Mouse (Mus musculus): Measurements from ENCODE around the gene Nrp2. TPM values are rescaled to one million over a fixed set of nuclear protein-coding genes. Genes with fewer than 3 reads are reported as not detected.

Nrp2 gene
- total and polyA plus RNA-seq, 2 experiments from 2014 or later = 31.6 to 120 TPM

GRCm38 (mm10) chr1:62829690-62830417 lies 126.8 kb downstream of the Nrp2 start:
- H3K9ac ChIP-seq = no peak overlapping the region
- H3K4me3 ChIP-seq (ENCODE audit: low read depth, low read length) = no peak overlapping the region
- TF ChIP-seq CTCF (IDR thresholded peaks at IDR 0.05; ENCODE audit: low read depth) = no peak
- H3K4me2 ChIP-seq (ENCODE audit: low read depth) = no peak overlapping the region
- no peak for ATAC-seq
- H3K27me3 ChIP-seq (ENCODE audit: insufficient read depth, low read length) = no peaks in the 10 kb centered on the region
- 66% methylated on average over 4 of the region's 4 CpGs for WGBS
- 0 out of 2 replicates have a peak, but pooled peaks cover 3% of the 10 kb centered on the region for H3K4me1 ChIP-seq (ENCODE audit: insufficient read depth)
- no peak overlapping the region for H3K27ac ChIP-seq (ENCODE audit: low read depth, low read length)
- no peaks in the 10 kb centered on the region for H3K36me3 ChIP-seq (ENCODE audit: insufficient read depth)
- H3K9me3 ChIP-seq (ENCODE audit: low read length) = 0 out of 2 replicates have a peak, but pooled peaks cover 7% of the 10 kb centered on the region
- no peak for DNase-seq

- Histone ChIP-seq H3K27me3 (ENCODE audit: insufficient read depth, low read length) (no peaks in the 10 kb centered on the region), H3K4me2 (ENCODE audit: low read depth) (no peak overlapping the region), H3K4me3 (ENCODE audit: low read depth, low read length) (no peak overlapping the region), H3K36me3 (ENCODE audit: insufficient read depth) (no peaks in the 10 kb centered on the region), H3K4me1 (ENCODE audit: insufficient read depth) (0 out of 2 replicates have a peak, but pooled peaks cover 3% of the 10 kb centered on the region), H3K9ac (no peak overlapping the region), H3K27ac (ENCODE audit: low read depth, low read length) (no peak overlapping the region), H3K9me3 (ENCODE audit: low read length) (0 out of 2 replicates have a peak, but pooled peaks cover 7% of the 10 kb centered on the region)
- WGBS = 74% methylated on average over 7 of the region's 7 CpGs
- ATAC-seq = no peak
- no peak for TF ChIP-seq CTCF (IDR thresholded peaks at IDR 0.05; ENCODE audit: low read depth)
- no peak for DNase-seq
Measured at GRCm38 (mm10) chr1:62830418-62830769, 127.3 kb downstream of the Nrp2 start.

GRCm38 (mm10) chr1:62831725-62832455 lies 128.8 kb downstream of the Nrp2 start:
- no peaks in the 10 kb centered on the region for H3K36me3 ChIP-seq (ENCODE audit: insufficient read depth)

GRCm38 (mm10) chr1:62833356-62833755 lies 130.3 kb downstream of the Nrp2 start:
- Histone ChIP-seq H3K4me1 (ENCODE audit: insufficient read depth) (no peaks in the 10 kb centered on the region), H3K4me3 (ENCODE audit: low read depth, low read length) (no peak overlapping the region), H3K27me3 (ENCODE audit: insufficient read depth, low read length) (no peaks in the 10 kb centered on the region), H3K9me3 (ENCODE audit: low read length) (0 out of 2 replicates have a peak, but pooled peaks cover 7% of the 10 kb centered on the region), H3K4me2 (ENCODE audit: low read depth) (no peak overlapping the region), H3K36me3 (ENCODE audit: insufficient read depth) (no peaks in the 10 kb centered on the region), H3K27ac (ENCODE audit: low read depth, low read length) (no peak overlapping the region), H3K9ac (no peak overlapping the region)
- no peak for ATAC-seq
- no peak for DNase-seq
- WGBS = 96% methylated on average over 1 of the region's 1 CpGs
- no peak for TF ChIP-seq CTCF (IDR thresholded peaks at IDR 0.05; ENCODE audit: low read depth)

More at GRCm38 (mm10) chr1:62831725-62832455, 128.8 kb downstream of the Nrp2 start:
- H3K4me1 ChIP-seq (ENCODE audit: insufficient read depth) = 0 out of 2 replicates have a peak, but pooled peaks cover 3% of the 10 kb centered on the region
- DNase-seq (no peak), ATAC-seq (no peak)
- H3K9ac ChIP-seq = no peak overlapping the region
- H3K9me3 ChIP-seq (ENCODE audit: low read length) = 0 out of 2 replicates have a peak, but pooled peaks cover 7% of the 10 kb centered on the region
- H3K27me3 ChIP-seq (ENCODE audit: insufficient read depth, low read length) = no peaks in the 10 kb centered on the region
- no peak overlapping the region for H3K4me3 ChIP-seq (ENCODE audit: low read depth, low read length)
- no peak overlapping the region for H3K4me2 ChIP-seq (ENCODE audit: low read depth)
- H3K27ac ChIP-seq (ENCODE audit: low read depth, low read length) = no peak overlapping the region
- 85% methylated on average over 6 of the region's 6 CpGs for WGBS
- no peak for TF ChIP-seq CTCF (IDR thresholded peaks at IDR 0.05; ENCODE audit: low read depth)

GRCm38 (mm10) chr1:62834443-62835185 lies 131.5 kb downstream of the Nrp2 start:
- no peak overlapping the region for H3K9ac ChIP-seq
- DNase-seq = no peak
- H3K4me3 ChIP-seq (ENCODE audit: low read depth, low read length) = no peak overlapping the region
- TF ChIP-seq CTCF (IDR thresholded peaks at IDR 0.05; ENCODE audit: low read depth) = no peak
- no peaks in the 10 kb centered on the region for H3K4me1 ChIP-seq (ENCODE audit: insufficient read depth)
- 0 out of 2 replicates have a peak, but pooled peaks cover 7% of the 10 kb centered on the region for H3K9me3 ChIP-seq (ENCODE audit: low read length)
- ATAC-seq = no peak
- H3K4me2 ChIP-seq (ENCODE audit: low read depth) = no peak overlapping the region
- H3K36me3 ChIP-seq (ENCODE audit: insufficient read depth) = no peaks in the 10 kb centered on the region
- no peaks in the 10 kb centered on the region for H3K27me3 ChIP-seq (ENCODE audit: insufficient read depth, low read length)
- no peak overlapping the region for H3K27ac ChIP-seq (ENCODE audit: low read depth, low read length)
- 88% methylated on average over 1 of the region's 1 CpGs for WGBS

GRCm38 (mm10) chr1:62838083-62838482 lies 135.0 kb downstream of the Nrp2 start:
- Histone ChIP-seq H3K4me1 (ENCODE audit: insufficient read depth) (no peaks in the 10 kb centered on the region), H3K9ac (no peak overlapping the region), H3K9me3 (ENCODE audit: low read length) (0 out of 2 replicates have a peak, but pooled peaks cover 7% of the 10 kb centered on the region), H3K4me3 (ENCODE audit: low read depth, low read length) (no peak overlapping the region), H3K27ac (ENCODE audit: low read depth, low read length) (no peak overlapping the region), H3K36me3 (ENCODE audit: insufficient read depth) (no peaks in the 10 kb centered on the region), H3K27me3 (ENCODE audit: insufficient read depth, low read length) (no peaks in the 10 kb centered on the region), H3K4me2 (ENCODE audit: low read depth) (no peak overlapping the region)
- DNase-seq (no peak), ATAC-seq (no peak)
- no peak for TF ChIP-seq CTCF (IDR thresholded peaks at IDR 0.05; ENCODE audit: low read depth)
- 92% methylated on average over 3 of the region's 3 CpGs for WGBS

Measured in forebrain, postnatal 0 days (tissue).